Mouse (Mus musculus): Measurements from ENCODE around the gene Ccdc181.
"Not testable (repeated sequence)": the region's sequence is repeated elsewhere in the genome, so short reads cannot be mapped to it uniquely, and the experiment has no call there.

Gene Ccdc181

DNA sequence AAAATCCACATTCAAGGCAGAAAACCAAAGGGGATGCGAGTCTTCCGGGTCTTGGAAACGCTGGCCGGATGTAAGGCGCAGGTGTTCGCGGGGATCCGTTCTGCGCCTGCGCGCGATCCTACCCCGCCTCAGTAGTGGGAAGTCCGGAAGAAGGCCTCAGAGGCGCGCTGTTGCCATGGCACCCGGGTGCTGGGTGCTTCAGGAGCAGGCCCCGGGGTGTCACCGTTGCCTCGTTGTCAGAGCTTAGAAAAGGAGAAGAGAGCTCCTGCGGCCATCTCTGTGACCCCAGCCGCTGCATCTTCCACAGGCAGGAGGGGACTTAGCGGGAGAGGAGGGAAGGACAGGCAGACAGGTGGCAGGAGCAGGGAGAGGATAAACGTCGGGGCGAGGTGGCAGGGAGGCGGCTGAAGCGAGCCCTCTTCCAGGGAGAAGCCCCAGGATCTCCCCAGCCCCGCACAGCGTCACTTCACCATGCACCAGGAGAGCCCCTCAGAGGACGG is at the start of gene Ccdc181:
Gene Ccdc181 (plus strand): TSS at position 131 of the 500 bp plus-strand sequence.
- peak; percentile 96 for DNase-seq (ENCODE audit: low spot score)

DNA sequence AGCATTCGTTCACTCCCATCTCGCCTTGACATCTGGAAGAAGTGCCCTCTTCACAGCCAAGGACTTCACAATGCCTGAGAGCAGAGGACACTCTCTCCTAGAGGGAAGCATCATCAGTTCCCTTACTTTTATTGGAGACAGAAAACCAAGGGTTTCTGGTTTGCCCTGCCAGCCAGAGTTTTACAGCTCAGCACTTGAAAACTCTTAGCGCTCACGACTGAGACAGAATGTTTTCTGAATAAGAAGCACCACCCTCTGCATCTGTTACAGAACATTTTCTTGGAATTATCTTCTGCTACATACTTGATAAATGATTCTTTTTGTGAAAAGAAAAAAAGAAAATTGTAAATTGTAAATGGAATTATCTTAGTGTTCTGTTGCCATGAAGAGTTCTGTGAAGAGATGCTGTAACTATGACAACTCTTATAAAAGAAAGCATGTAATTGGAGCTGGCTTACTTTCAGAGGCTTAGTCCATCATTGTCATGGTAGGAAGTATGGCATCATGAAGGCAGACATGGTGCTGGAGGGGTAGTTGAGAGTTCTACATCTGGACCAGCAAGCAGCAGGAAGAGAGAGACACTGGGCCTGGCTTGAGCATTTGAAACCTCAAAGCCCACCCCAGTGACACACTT is 43.3 kb upstream of the Ccdc181 start:
- DNase-seq (ENCODE audit: low spot score): not testable (repeated sequence)

GRCm38 (mm10) chr1:164233447-164233846 is 41.9 kb upstream of the Ccdc181 start:
- no peak for DNase-seq (ENCODE audit: low spot score)

DNA sequence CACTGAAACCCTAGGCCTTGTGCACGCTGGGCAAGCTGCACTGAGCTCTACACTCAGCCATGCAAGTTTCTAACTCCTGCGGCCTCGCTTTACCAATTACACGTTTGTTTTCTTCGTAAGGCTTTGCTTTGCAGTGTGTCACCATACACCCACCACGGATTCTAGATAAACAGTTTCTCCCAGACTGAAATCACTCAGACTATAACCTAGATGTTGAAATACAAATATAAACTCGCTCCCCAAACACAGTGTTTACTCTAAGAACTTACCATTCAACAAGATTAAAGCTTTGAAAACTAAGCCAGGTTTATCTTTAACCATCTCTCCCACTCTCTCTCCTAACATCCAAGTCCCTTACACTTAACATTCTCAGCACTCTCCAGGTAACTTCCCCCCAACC is 40.3 kb upstream of the Ccdc181 start:
- DNase-seq (ENCODE audit: low spot score): no peak

GRCm38 (mm10) chr1:164236078-164236477 is 39.3 kb upstream of the Ccdc181 start:
- DNase-seq (ENCODE audit: low spot score): no peak

DNA sequence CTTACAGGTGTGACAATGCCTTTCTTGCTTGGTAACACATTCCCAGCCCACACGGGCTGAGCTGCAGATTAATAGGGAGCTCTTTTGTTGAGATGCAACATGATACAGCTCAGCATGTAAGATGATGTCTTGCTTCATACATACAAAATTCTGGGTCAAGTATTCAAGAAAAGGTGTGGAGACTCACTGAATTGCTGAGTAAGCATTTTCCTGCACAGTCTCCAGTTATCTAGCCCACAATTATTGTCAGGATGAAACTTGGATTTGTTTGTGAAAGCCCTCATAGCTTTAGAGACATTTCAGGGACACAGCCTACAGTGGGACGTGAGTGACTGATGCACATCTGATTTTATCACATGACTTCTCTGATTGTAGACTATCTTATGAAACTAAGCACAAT is 33.9 kb upstream of the Ccdc181 start:
- no peak for DNase-seq (ENCODE audit: low spot score)

DNA sequence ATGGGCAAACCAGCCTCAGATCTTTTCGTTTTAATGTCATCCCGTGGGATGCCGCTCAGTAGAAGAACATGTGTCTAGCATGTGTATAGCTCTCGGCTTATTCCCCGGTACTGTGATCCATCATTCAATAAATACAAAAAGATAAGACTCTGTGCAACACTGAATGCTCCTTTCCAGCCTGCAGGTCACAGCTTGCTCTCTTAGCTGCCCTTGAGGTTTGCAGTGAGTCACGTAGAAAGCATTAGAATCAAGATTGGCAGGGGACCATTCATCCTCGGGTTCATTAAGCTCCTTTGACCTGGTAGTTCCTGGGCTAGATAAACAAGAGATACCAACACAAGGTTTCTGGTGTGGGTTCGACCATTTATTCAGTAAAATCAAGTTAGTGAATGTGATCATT is 32.6 kb upstream of the Ccdc181 start:
- no peak for DNase-seq (ENCODE audit: low spot score)

DNA sequence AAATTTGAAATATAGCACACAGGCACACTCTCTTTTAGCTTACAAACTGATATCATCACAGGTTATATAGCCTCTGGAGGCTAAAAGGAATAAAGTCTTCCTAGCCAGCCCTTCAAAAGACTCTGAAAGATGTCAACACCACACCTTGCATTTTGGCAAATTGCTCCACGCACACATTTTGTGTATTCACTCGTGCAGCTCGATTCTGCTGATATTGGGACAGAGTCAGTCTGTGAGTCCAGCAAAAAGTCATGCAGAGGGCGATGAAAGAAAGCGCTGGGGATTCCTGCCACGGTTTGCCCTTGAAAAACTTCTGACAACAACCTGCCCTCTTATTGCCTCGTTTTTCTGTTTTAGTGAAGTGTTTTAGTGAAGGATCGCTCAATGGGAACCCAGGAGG is 27.9 kb upstream of the Ccdc181 start:
- DNase-seq (ENCODE audit: low spot score): no peak

DNA sequence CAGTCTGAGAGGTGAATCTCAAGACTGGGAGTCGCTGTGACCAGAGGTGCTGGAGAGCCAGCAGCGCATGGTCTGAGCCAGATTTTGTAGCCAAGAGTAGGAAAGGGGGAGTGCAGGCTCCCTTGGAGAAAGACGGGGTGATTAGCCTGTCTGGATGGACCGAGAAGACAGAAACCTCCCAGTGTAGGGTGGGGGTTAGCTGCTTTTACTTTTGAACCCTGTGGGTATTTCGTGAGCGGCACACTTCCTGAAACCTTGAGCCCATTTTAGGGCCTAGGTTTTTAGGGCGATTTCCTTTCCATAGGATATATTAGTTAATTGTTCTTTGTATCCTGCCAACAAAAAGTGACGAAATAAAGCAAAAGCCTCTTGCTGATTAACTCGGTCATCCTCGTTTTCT is 27.4 kb upstream of the Ccdc181 start:
- no peak for DNase-seq (ENCODE audit: low spot score)

DNA sequence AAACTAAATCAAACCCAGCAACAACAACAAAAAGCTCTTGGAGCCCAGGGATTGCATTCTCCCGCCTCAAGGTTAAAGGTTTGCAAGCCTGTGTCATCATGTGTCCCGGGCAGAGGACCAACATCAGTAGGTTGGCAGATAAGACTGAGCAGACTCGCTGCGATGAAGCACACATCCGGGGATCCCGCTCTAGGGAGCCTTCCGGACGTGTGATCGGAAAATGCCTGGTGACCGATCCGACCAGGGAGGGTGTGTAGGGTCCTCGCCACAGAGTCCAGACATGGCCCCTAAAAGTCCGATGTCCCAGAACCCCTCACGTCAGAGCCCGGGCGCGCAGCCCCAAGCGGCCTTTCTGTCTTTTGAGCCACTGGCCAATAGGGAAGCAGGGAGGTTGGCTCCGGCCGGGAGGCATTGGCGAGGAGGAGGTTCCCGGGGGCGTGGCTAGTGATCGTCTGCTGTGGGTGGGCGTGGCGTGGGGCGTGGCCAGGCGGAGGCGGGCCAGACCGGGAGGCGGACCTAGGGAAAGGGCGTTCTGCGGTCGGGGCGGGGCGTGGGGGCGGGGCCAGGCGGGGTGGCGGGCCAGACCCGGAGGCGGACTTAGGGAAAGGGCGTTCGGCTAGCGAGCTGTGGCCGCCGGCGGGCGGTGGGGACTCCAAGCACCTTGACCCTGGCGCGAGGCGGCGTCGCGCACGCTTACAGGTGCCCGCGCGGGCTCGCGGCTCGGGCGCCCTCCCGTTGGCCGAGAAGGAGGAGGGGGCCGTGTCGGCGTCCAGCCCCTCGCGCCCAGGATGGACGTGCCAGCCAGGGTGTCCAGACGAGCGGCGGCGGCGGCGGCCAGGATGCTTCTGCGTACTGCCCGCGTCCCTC is 26.7 kb upstream of the Ccdc181 start, which contains the start of gene Slc19a2:
Gene Slc19a2 (plus strand): TSS at position 582 of the 867 bp plus-strand sequence.
- DNase-seq (ENCODE audit: low spot score): peak; percentile 98

DNA sequence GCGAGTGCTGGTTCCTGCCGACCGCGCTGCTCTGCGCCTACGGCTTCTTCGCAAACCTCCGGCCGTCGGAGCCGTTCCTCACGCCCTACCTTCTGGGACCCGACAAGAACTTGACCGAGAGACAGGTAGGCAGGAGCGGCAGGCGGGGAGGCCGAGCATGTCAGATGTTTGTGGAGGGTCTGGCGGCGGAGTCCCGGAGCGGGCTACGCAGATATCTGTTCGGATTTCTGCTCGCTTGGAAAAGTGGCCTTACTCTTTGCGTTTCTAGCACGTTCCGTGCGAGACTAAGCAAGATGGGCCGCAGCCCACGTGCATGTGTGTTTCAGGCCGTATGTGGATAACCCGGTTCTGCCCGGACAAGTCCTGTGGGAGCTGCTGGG is 26.1 kb upstream of the Ccdc181 start:
- DNase-seq (ENCODE audit: low spot score): no peak

DNA sequence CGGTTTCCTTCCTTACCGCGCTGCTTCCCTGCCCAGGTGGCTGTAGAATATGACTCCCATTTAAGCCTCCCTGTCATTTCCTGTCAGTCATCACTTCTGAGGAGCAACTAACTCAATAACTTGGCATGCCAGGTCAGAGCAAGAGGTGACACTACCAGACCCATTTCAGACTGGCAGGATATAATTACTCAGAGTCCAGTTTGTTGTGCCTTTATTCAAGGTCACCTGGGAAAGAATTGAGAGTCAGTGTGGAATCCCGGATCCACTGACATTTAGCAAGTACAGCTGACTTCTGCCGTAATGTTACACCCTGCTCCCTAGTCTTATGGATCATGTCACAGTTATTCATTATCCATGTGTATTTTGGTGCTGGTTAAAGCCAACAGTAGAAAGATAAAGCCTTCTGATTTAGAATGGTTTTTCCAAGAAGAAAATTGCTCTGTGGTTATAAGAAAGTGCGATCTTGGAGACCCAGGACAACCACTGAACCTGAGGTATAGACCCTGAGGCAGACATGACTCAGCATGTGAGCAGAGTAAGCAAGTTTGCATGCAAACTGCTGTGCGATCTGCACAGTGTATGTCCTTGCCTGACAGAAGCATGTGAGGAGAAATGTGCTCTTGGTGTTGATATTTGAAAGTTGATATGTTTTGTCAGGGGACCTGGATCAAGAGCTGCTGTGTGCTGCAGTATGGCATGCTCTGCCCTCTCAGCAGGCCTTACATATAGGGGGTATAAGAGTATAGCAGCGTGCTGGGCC is 24.8 kb upstream of the Ccdc181 start:
- DNase-seq (ENCODE audit: low spot score): no peak

DNA sequence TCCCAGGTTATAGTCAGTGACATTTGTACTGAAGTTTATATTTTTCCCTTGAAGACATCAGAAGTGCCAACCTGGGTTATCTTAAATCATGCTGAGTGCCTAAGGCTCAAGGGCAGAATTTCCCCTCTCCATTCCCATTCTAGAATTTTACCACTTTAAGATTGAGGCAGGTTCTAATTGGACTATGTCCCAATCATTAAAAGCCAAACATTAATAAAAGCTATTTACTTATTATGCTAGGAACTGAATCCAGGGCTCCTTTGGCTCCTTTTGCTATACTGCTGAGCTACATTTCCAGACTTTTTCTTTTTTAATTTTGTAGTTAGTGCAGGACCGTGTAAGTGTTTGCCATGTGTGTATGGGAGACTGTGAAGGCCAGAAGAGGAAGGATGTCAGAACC is 23.9 kb upstream of the Ccdc181 start:
- no peak for DNase-seq (ENCODE audit: low spot score)

- DNase-seq (ENCODE audit: low spot score): no peak
Observed at GRCm38 (mm10) chr1:164252551-164252950, 22.8 kb upstream of the Ccdc181 start.

DNA sequence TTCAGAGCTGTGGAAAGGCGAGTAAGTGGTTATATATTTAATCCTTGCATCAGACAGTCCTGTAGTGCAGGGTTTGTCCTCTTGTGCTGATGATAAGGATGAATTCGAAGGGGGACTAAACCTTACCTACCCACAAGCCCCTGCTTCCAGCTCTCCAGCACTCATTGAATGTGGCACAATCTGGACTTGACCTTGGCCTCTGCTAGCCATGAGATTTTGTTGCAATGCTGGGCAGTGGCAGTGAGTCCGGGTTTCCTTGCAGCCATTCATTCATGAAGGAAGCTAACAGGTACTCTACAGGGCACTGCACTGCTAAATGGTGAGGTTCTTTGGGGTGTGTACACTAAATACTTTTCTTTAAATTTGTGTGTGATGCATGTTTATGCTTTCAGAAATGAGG is 20.5 kb upstream of the Ccdc181 start:
- no peak for DNase-seq (ENCODE audit: low spot score)

- no peak for DNase-seq (ENCODE audit: low spot score)
Observed at GRCm38 (mm10) chr1:164260171-164261028, 15.0 kb upstream of the Ccdc181 start.

- DNase-seq (ENCODE audit: low spot score): peak; percentile 47
Observed at GRCm38 (mm10) chr1:164261553-164261952, 13.8 kb upstream of the Ccdc181 start.

GRCm38 (mm10) chr1:164270941-164271340 is 4.4 kb upstream of the Ccdc181 start:
- no peak for DNase-seq (ENCODE audit: low spot score)

- DNase-seq (ENCODE audit: low spot score): no peak
Observed at GRCm38 (mm10) chr1:164273659-164274058, 1.7 kb upstream of the Ccdc181 start.

DNA sequence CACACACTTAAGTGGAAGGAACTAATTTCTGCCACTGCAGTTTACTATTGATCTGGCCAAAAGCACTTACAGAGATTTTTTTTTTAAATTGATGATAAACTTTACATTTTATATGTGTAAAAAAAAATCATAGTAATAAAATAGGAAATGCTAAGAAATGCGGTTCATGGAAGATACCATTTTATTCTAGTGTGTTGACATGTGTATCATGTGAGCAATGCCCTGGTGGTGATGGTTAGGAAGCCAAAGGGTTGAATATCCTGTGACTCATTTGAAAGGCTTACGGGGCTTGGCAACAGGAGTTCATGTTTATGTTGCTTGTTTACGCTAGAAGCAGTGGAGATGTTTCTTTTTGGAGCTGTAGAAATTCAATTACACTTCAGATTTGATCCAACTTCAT is 1.2 kb downstream of the Ccdc181 start:
- DNase-seq (ENCODE audit: low spot score): no peak

DNA sequence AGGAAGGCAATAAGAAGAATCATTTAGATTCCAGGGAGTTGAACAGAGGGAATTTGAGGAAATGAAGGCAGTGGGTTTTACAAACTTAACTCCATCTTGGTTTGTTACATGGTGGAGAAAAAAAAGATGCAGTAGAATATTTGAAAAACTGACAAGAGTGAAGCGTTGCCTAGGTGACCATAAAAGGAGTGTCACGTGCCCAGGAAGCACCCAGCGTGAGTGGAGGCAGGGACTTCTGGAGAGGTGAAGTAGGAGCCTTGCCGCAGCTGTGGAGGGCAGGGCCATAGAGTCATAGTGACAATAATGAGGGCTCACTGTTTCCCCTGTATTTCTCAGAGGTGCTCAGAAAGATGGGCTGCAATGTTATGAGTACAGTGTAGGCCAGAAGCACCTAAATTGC is 3.9 kb downstream of the Ccdc181 start:
- no peak for DNase-seq (ENCODE audit: low spot score)

GRCm38 (mm10) chr1:164284007-164284406 is 8.6 kb downstream of the Ccdc181 start:
- no peak for DNase-seq (ENCODE audit: low spot score)
